Mouse (Mus musculus) heart, postnatal 0 days (tissue): ENCODE results near the gene Stk4.

ENCODE experiments used
- CTCF ChIP-seq: IDR thresholded peaks from 2 replicates; pipeline ENCODE4 v1.5.1; 2016; ENCODE audit warnings: antibody characterized with exemption, control low read depth, low read depth
- EP300 ChIP-seq: IDR thresholded peaks from 2 replicates; pipeline ENCODE4 v1.6.1; 2016; ENCODE audit warnings: antibody characterized with exemption, low read depth

- TF ChIP-seq CTCF: no peak
- TF ChIP-seq EP300: no peak
Observed at GRCm38 (mm10) chr2:164167752-164168570, 97.8 kb downstream of the Stk4 start.
